Mouse (Mus musculus): Measurements from ENCODE around the gene Rhox2e. TPM values are rescaled to one million over a fixed set of nuclear protein-coding genes. Genes with fewer than 3 reads are reported as not detected.
"Not testable (repeated sequence)": the region's sequence is repeated elsewhere in the genome, so short reads cannot be mapped to it uniquely, and the experiment has no call there.

Gene Rhox2e
- total and polyA plus RNA-seq, 3 experiments = not detected

DNA sequence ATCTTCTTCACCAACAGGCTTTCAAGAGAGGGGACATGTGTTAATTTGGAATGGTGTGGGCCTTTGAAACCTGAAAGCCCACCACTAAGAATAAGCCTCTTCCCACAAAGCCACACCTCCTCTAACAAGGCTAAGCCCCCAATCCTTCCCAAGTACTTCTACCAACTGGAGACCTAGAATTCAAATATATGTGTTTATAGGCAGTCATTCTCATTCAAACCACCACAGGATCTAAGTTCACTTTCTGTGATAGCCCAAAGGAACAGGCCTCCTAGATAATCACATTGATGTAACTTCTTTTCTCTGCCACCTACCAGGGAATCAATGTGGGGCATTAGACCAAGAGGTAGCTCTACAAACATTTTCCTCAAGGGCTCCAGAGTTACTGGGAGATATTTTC, 50.4 kb downstream of the Rhox2e start, which contains the start of gene Rhox3f:
Rhox3f (plus strand) TSS at position 301 of the 400 bp plus-strand sequence.
- H3K4me2 ChIP-seq (ENCODE audit: insufficient read depth, low read depth, poor library complexity, severe bottlenecking); H3K9ac ChIP-seq (ENCODE audit: insufficient read depth, low read depth); H3K79me2 ChIP-seq (replicated peaks; ENCODE audit: control insufficient read depth, extremely low read depth, insufficient read depth, poor library complexity, severe bottlenecking); H3K4me1 ChIP-seq (ENCODE audit: control insufficient read depth in 1 of 2, insufficient read depth in 2 of 2); in situ Hi-C loops (cut with MboI; ENCODE audit: low pct_ligation_motif_present, low pct_unique_long_range_greater_than_20kb, low sequenced_read_pairs); DNase-seq (ENCODE audit: extremely low read depth); H3K9me3 ChIP-seq (replicated peaks; ENCODE audit: low read length); H3K36me3 ChIP-seq (replicated peaks in 1 of 2; ENCODE audit: control insufficient read depth in 1 of 2, insufficient read depth in 1 of 2, low read length in 1 of 2); H3K27ac ChIP-seq (ENCODE audit: insufficient read depth, low read depth); H3K27me3 ChIP-seq (replicated peaks); H3K4me3 ChIP-seq (replicated peaks in 1 of 3; ENCODE audit: low read depth in 2 of 3, low read length in 2 of 3, poor library complexity in 1 of 3); dilution Hi-C loops (cut with MboI; ENCODE audit: extremely low pct_ligation_motif_present, extremely low pct_unique_long_range_greater_than_20kb, low sequenced_read_pairs): not testable (repeated sequence)

Other genes starting within 250 kb of the Rhox2e start
- not detected in 2 replicates for gene Rhox3a2, start 150.4 kb upstream of the Rhox2e start, total RNA-seq (2012; rRNA removed)
- not detected in 2 replicates for gene Rhox3a2, start 150.4 kb upstream of the Rhox2e start, total RNA-seq (2014; rRNA removed)
- not detected in 2 replicates for gene Rhox3a2, start 150.4 kb upstream of the Rhox2e start, polyA plus RNA-seq (2012; ENCODE audit: insufficient read length, low read depth)
- 1.7 TPM in 1 of 2 replicates, not detected in the other for gene Rhox4a2, start 139.6 kb upstream of the Rhox2e start, total RNA-seq (2012; rRNA removed)
- 9.8 and 16.4 TPM in 2 replicates for gene Rhox4a2, start 139.6 kb upstream of the Rhox2e start, total RNA-seq (2014; rRNA removed)
- 0.36 and 36.6 TPM in 2 replicates for gene Rhox4a2, start 139.6 kb upstream of the Rhox2e start, polyA plus RNA-seq (2012; ENCODE audit: insufficient read length, low read depth)
- gene Rhox2b, start 118.4 kb upstream of the Rhox2e start, total RNA-seq (2012; rRNA removed) = not detected in 2 replicates
- gene Rhox2b, start 118.4 kb upstream of the Rhox2e start, total RNA-seq (2014; rRNA removed) = 0.34 TPM in 1 of 2 replicates, not detected in the other
- gene Rhox2b, start 118.4 kb upstream of the Rhox2e start, polyA plus RNA-seq (2012; ENCODE audit: insufficient read length, low read depth) = 0.35 TPM in 1 of 2 replicates, not detected in the other
- 1.6 and 3.9 TPM in 2 replicates for gene Rhox4b, start 98.0 kb upstream of the Rhox2e start, total RNA-seq (2012; rRNA removed)
- not detected in 2 replicates for gene Rhox4b, start 98.0 kb upstream of the Rhox2e start, total RNA-seq (2014; rRNA removed)
- 0.51 and 0.56 TPM in 2 replicates for gene Rhox4b, start 98.0 kb upstream of the Rhox2e start, polyA plus RNA-seq (2012; ENCODE audit: insufficient read length, low read depth)
- not detected in 2 replicates for gene Rhox2c, start 76.8 kb upstream of the Rhox2e start, total RNA-seq (2012; rRNA removed)
- gene Rhox2c, start 76.8 kb upstream of the Rhox2e start, total RNA-seq (2014; rRNA removed) = not detected in 2 replicates
- gene Rhox2c, start 76.8 kb upstream of the Rhox2e start, polyA plus RNA-seq (2012; ENCODE audit: insufficient read length, low read depth) = not detected in 2 replicates
- not detected in 2 replicates for gene Rhox3c, start 71.9 kb upstream of the Rhox2e start, total RNA-seq (2012; rRNA removed)
- not detected in 2 replicates for gene Rhox3c, start 71.9 kb upstream of the Rhox2e start, total RNA-seq (2014; rRNA removed)
- not detected in 2 replicates for gene Rhox3c, start 71.9 kb upstream of the Rhox2e start, polyA plus RNA-seq (2012; ENCODE audit: insufficient read length, low read depth)
- gene Rhox4c, start 50.1 kb upstream of the Rhox2e start, total RNA-seq (2012; rRNA removed) = not detected in 2 replicates
- gene Rhox4c, start 50.1 kb upstream of the Rhox2e start, total RNA-seq (2014; rRNA removed) = not detected in 2 replicates
- not detected in 2 replicates for gene Rhox4c, start 50.1 kb upstream of the Rhox2e start, polyA plus RNA-seq (2012; ENCODE audit: insufficient read length, low read depth)
- gene Rhox2d, start 37.0 kb upstream of the Rhox2e start, total RNA-seq (2012; rRNA removed) = not detected in 2 replicates
- not detected in 2 replicates for gene Rhox2d, start 37.0 kb upstream of the Rhox2e start, total RNA-seq (2014; rRNA removed)
- gene Rhox2d, start 37.0 kb upstream of the Rhox2e start, polyA plus RNA-seq (2012; ENCODE audit: insufficient read length, low read depth) = not detected in 2 replicates
- not detected in 2 replicates for gene Rhox4d, start 16.1 kb upstream of the Rhox2e start, total RNA-seq (2012; rRNA removed)
- not detected in 2 replicates for gene Rhox4d, start 16.1 kb upstream of the Rhox2e start, total RNA-seq (2014; rRNA removed)
- 0.33 TPM in 1 of 2 replicates, not detected in the other for gene Rhox4d, start 16.1 kb upstream of the Rhox2e start, polyA plus RNA-seq (2012; ENCODE audit: insufficient read length, low read depth)
- not detected in 2 replicates for gene Rhox3e, start 11.6 kb downstream of the Rhox2e start, total RNA-seq (2012; rRNA removed)
- not detected in 2 replicates for gene Rhox3e, start 11.6 kb downstream of the Rhox2e start, total RNA-seq (2014; rRNA removed)
- gene Rhox3e, start 11.6 kb downstream of the Rhox2e start, polyA plus RNA-seq (2012; ENCODE audit: insufficient read length, low read depth) = not detected in 2 replicates
- not detected in 2 replicates for gene Rhox4e, start 27.0 kb downstream of the Rhox2e start, total RNA-seq (2012; rRNA removed)
- not detected in 2 replicates for gene Rhox4e, start 27.0 kb downstream of the Rhox2e start, total RNA-seq (2014; rRNA removed)
- not detected in 2 replicates for gene Rhox4e, start 27.0 kb downstream of the Rhox2e start, polyA plus RNA-seq (2012; ENCODE audit: insufficient read length, low read depth)
- gene Rhox2f, start 41.0 kb downstream of the Rhox2e start, total RNA-seq (2012; rRNA removed) = not detected in 2 replicates
- not detected in 2 replicates for gene Rhox2f, start 41.0 kb downstream of the Rhox2e start, total RNA-seq (2014; rRNA removed)
- gene Rhox2f, start 41.0 kb downstream of the Rhox2e start, polyA plus RNA-seq (2012; ENCODE audit: insufficient read length, low read depth) = not detected in 2 replicates
- gene Rhox3f, start 50.5 kb downstream of the Rhox2e start, total RNA-seq (2012; rRNA removed) = not detected in 2 replicates
- not detected in 2 replicates for gene Rhox3f, start 50.5 kb downstream of the Rhox2e start, total RNA-seq (2014; rRNA removed)
- gene Rhox3f, start 50.5 kb downstream of the Rhox2e start, polyA plus RNA-seq (2012; ENCODE audit: insufficient read length, low read depth) = not detected in 2 replicates
- gene Rhox4f, start 77.3 kb downstream of the Rhox2e start, total RNA-seq (2012; rRNA removed) = not detected in 2 replicates
- gene Rhox4f, start 77.3 kb downstream of the Rhox2e start, total RNA-seq (2014; rRNA removed) = not detected in 2 replicates
- gene Rhox4f, start 77.3 kb downstream of the Rhox2e start, polyA plus RNA-seq (2012; ENCODE audit: insufficient read length, low read depth) = not detected in 2 replicates
- gene Rhox3g, start 98.2 kb downstream of the Rhox2e start, total RNA-seq (2012; rRNA removed) = not detected in 2 replicates
- not detected in 2 replicates for gene Rhox3g, start 98.2 kb downstream of the Rhox2e start, total RNA-seq (2014; rRNA removed)
- gene Rhox3g, start 98.2 kb downstream of the Rhox2e start, polyA plus RNA-seq (2012; ENCODE audit: insufficient read length, low read depth) = not detected in 2 replicates
- not detected in 2 replicates for gene Rhox2g, start 113.0 kb downstream of the Rhox2e start, total RNA-seq (2012; rRNA removed)
- not detected in 2 replicates for gene Rhox2g, start 113.0 kb downstream of the Rhox2e start, total RNA-seq (2014; rRNA removed)
- gene Rhox2g, start 113.0 kb downstream of the Rhox2e start, polyA plus RNA-seq (2012; ENCODE audit: insufficient read length, low read depth) = 0.56 and 0.84 TPM in 2 replicates
- 0.13 TPM in 1 of 2 replicates, not detected in the other for gene Rhox4g, start 120.9 kb downstream of the Rhox2e start, total RNA-seq (2012; rRNA removed)
- not detected in 2 replicates for gene Rhox4g, start 120.9 kb downstream of the Rhox2e start, total RNA-seq (2014; rRNA removed)
- gene Rhox4g, start 120.9 kb downstream of the Rhox2e start, polyA plus RNA-seq (2012; ENCODE audit: insufficient read length, low read depth) = not detected in 2 replicates
- gene Rhox3h, start 138.3 kb downstream of the Rhox2e start, total RNA-seq (2012; rRNA removed) = not detected in 2 replicates
- gene Rhox3h, start 138.3 kb downstream of the Rhox2e start, total RNA-seq (2014; rRNA removed) = not detected in 2 replicates
- gene Rhox3h, start 138.3 kb downstream of the Rhox2e start, polyA plus RNA-seq (2012; ENCODE audit: insufficient read length, low read depth) = not detected in 2 replicates
- 1.4 and 2.1 TPM in 2 replicates for gene Rhox2h, start 142.8 kb downstream of the Rhox2e start, total RNA-seq (2012; rRNA removed)
- gene Rhox2h, start 142.8 kb downstream of the Rhox2e start, total RNA-seq (2014; rRNA removed) = 0.90 and 0.95 TPM in 2 replicates
- 0.87 and 1.5 TPM in 2 replicates for gene Rhox2h, start 142.8 kb downstream of the Rhox2e start, polyA plus RNA-seq (2012; ENCODE audit: insufficient read length, low read depth)